Mouse (Mus musculus) layer of hippocampus, adult 9-10 months (tissue): Measurements from ENCODE around the gene 4930595D18Rik.

Source experiments
- DNase-seq: peaks from one replicate; pipeline ENCODE4 v3.0.0; 2022; ENCODE audit warnings: low spot score

4930595D18Rik gene

GRCm38 (mm10) chr12:111165831-111166591 is 18.3 kb downstream of the 4930595D18Rik start, which contains the start of gene Traf3:
Gene Traf3 (plus strand): TSS chr12:111166370.
- DNase-seq = no peak

GRCm38 (mm10) chr12:111165146-111165812 is 19.0 kb downstream of the 4930595D18Rik start:
- DNase-seq = no peak

DNA sequence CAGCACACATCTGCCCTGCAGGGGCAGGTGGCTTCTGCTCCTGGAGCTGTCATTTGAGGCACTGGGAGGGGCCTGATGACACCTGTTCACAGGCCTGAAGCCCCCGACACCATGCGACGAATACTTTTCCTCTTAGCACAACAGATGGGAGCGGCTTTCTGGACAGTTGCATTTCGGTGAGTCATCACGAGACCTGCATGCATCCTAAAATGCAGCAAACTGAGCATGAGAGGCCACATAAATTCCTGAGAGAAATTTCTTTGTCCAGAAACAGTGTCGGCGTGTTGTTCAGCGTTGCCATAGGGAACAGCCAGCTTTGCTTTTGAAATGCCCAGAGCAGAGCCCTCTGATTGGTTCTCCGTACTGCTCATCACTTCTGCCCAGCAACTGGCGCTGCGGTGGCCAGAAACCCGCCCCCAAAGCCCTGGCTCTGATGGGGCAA is 20.0 kb downstream of the 4930595D18Rik start:
- DNase-seq = peak; percentile 90

DNA sequence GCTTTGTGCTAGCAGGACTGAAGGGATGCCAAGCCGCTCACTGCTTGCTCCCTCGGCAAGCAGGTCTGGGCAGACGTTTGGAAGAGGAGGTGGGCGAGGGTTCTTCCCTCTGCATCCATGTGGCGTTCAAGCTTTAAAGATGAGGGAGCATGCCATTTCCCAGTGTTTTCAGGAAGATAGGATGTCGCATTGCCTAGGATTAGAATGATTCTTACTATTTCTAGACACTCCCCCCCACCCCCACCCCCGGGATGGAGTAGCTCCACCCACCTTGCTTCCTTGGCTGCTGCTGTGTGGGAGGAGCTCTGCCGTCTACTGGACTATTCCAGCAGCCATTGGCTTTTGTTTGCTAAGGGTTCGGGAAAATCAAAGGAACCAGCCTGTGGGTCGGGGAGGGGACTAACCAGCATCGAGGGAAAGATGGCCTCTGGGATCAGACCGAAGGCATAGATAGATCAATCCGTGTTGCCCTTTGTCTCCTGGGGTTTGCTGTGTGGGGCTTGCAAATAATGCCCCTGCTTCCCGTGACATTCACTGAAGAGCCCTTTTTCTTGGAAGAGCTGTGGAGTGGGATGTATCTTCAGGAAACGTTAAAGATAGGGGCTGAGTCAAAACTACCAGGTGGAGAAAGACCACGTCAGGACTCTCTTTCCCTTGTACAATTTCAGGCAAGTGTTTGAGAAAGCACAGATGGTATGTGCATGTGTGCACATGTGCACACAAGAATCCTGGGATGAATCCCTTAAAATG is 21.8 kb downstream of the 4930595D18Rik start:
- no peak for DNase-seq

DNA sequence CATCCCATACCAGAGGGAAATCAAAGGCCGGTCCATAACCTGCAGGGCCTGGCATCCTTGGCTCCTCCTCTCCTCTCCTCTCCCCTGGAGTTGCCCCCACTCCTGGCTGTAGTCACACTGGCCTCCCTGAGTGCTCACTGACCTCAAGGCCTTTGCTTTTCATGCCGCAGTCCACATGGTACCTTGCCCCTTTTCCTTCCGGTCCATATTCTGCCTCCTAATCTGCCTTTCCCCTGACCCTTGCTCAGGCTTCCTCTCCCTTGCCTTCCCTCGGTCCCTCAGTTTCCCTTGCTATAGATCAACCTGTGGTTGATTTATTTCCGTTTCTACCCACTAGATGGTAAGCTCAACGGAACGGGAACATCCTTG is 22.4 kb downstream of the 4930595D18Rik start:
- DNase-seq = no peak

DNA sequence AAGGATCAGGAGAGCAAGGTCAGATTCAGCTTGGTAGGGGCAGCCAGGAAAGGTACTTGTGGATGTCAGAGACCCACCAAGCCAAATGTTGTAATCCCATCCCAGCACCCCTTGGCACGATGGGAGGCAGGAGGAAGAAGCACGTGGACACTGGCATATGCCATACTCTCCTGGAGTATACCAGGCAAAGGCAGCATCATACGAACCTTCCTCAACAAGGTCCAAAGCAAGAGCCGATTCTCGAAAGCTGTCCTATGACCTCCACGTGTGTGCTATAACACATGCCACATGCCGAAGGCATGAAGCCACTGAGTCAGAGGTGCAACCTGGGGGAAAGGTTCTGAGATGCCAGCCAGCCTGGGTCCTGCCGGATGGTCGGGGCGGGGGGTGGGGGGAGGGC is 23.4 kb downstream of the 4930595D18Rik start:
- no peak for DNase-seq

- no peak for DNase-seq
These were observed 24.4 kb downstream of the 4930595D18Rik start for GRCm38 (mm10) chr12:111159659-111160428.

DNA sequence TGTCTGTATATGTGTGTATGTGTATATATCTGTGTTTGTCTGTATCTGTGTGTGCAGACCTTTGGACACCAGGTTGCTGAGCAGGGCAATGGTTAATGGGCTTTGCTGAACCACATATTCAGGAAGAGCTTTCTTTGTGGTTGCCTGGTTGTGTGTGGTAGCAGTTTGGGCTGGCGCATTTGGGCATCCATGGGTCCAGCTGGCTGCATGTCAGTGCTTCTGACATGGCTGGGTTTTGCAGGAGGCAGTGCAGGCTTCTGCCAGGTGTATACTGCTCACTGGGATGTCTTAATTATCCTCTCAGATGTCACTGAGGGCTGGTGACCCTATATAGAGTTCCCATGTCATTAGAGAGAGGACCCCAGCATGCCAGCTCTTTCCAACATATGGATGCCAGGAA is 28.5 kb downstream of the 4930595D18Rik start:
- DNase-seq = no peak

GRCm38 (mm10) chr12:111154641-111155040 is 29.6 kb downstream of the 4930595D18Rik start:
- no peak for DNase-seq

DNA sequence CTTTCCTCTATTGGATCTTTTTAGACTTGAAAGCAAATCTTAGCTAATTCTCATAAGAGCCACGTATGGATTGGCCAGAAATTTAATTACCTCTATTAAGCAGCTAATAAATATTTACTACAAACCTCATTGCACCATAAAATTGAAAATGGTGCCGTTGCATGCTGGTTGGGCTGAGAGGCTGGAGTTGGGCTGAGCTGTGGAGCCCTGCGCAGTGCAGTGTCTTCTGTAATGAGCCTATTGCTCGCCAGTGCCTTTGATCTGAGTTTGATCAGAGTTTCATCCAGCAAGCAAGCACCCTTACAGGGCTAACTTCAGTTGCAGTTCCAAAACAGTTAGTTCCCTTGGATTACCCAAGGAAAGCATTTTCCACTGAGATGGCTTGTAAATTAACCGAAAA is 30.3 kb downstream of the 4930595D18Rik start:
- no peak for DNase-seq

GRCm38 (mm10) chr12:111152981-111153710 is 31.1 kb downstream of the 4930595D18Rik start:
- DNase-seq = no peak

- DNase-seq = no peak
These were observed 31.7 kb downstream of the 4930595D18Rik start for GRCm38 (mm10) chr12:111152579-111152978.

GRCm38 (mm10) chr12:111151422-111152156 is 32.7 kb downstream of the 4930595D18Rik start:
- DNase-seq = no peak

DNA sequence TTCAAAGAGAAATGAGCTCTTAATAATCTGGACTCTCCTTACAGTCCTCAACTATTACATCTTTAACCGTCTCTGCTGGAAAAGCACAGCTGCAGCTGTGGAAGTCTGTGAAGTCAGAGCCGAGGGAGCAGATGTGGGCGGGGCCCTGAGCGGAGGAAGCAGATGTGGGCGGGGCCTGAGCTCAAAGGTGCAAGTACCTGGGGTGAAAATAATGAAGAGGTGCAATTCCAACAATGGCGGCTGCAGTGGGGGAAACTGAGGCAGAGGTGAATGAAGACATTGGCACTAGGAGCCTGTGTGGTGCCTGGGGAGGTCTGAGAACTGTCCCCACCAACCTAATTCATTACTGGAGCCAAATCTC is 34.1 kb downstream of the 4930595D18Rik start:
- no peak for DNase-seq

DNA sequence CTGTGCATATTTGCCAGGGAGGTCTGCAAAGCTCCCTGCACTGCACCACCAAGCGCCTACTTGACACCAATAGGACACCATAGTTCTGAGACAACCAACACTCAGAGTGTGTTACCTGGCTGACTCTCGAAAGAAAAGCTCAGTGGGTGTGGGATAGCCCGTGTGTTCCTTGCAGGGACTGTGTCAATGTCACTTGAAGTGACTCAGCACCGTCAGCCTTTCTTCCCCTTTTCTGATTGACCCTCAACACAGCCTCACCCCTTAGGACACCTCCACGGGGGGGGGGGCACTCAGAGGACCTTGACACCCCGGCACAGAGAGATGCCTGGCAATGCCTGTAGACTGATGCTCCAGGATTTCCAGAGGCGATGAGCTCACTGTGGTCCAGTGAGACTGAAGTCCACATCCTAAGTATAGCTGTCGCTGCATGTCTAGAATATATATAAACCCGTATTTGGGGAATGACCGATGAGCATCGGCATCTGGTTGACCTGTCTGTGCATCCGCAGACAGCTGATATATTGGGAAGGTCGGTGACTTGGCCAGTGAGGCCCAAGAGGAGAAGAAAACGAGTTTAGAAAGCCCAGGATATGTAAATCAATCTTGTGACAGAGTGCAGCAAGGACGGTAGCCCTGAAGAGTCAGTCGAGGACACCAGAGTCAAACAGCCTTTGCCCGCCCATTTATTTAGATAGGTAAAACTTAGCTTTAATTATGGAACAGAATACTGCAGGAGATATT is 34.6 kb downstream of the 4930595D18Rik start:
- DNase-seq = no peak

DNA sequence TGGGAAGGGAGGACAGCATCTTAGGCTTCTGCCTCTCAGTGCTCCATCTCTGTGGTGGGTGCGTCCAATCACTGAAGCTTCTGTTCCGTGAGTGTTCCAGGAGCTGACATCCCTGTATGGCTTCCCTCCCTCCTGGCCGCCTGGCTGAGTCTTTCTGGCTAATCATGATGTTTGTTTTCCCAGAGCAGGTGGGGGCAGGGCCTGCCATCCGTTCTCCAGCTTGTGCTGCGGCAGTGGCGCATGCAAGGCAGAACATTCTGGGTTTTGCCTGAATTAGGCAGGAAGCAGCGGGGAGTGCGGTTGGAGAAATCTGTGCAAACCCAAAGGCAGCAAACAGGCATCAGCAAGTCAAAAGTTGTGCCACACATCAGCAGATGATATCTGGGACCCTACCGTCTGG is 39.0 kb downstream of the 4930595D18Rik start:
- no peak for DNase-seq

- no peak for DNase-seq
These were observed 39.7 kb downstream of the 4930595D18Rik start for GRCm38 (mm10) chr12:111144598-111144997.

DNA sequence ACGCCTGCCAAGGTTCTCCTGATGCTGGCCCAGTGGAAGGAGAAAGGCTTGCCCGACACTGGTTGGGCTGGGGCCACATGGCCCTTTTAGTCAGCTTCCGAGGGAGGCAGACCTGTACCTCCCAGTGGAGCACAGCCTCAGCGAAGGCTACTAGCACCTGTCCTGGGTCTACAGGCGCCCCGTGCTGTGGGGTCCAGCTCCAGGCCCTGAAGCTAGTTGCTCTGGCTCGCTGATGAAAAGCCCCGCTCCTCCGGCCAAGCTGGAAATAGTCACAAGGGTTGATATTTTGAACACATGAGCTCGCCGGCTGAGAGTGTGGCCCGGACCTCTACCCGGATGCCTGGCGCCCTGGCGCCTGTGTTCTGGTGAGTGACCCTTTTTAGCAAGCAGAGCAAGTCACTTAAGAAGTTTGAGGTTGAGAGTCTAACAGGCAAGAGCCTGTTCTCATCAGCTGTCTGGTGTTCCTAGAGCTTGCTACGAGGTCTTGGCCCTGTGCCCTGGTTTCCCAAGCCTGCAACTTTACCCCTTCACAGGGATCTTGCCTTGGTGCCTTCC is 40.7 kb downstream of the 4930595D18Rik start:
- no peak for DNase-seq

- no peak for DNase-seq
These were observed 41.2 kb downstream of the 4930595D18Rik start for GRCm38 (mm10) chr12:111143005-111143508.
